Comparison of ENCODE assay signal across 15 mouse cellular contexts in the genomic region with DNA sequence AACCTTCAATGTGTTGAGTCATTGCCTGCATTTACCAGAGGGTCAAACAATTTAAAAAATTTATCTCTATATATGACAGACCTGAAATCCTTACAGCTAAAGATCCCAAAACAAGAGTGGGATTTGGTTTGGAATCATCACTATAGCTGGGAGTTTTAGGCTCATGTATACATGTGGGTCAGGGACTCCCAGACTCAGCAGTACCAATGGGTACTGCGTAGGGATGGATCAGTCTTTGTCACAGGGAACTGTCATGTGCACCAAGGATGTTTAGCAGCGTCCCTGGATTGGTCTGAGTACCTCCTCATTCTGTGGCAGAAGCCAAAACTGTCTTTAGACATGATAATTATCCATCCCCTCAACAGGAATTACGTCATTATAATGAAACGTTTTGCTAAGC.
"Had no signal": no experiment of that assay in that cellular context is flagged by ENCODE, and none has a peak within 500 bp of the region (broad histone marks: within the 10 kb centered on the region; RNA-seq: fewer than 3 reads in every experiment).

No protein-coding gene starts in this region.

- H3K27ac ChIP-seq: neural tube, embryonic 15.5 days; stomach, embryonic 15.5 days; stomach, postnatal 0 days had no signal

- H3K4me2 ChIP-seq: neural tube, embryonic 15.5 days; stomach, embryonic 15.5 days had no signal

- H3K4me3 ChIP-seq: neural tube, embryonic 15.5 days; stomach, embryonic 15.5 days had no signal

- DNase-seq: retina, postnatal 1 day; right cerebral cortex, adult 18-20 months; right cerebral cortex, postnatal 14 days; right cerebral cortex, postnatal 25 days; right cerebral cortex, postnatal 4 days; spleen, adult 18-20 months; thymus, adult 18-20 months; thymus, adult 2 months; thymus, postnatal 14 days; thymus, postnatal 25 days; thymus, postnatal 36 days; thymus, postnatal 4 days had no signal

- H3K9ac ChIP-seq: neural tube, embryonic 15.5 days; stomach, embryonic 15.5 days had no signal

- H3K27me3 ChIP-seq: neural tube, embryonic 15.5 days; stomach, embryonic 15.5 days had no signal

- H3K36me3 ChIP-seq: neural tube, embryonic 15.5 days; stomach, embryonic 15.5 days had no signal

- H3K4me1 ChIP-seq: neural tube, embryonic 15.5 days; stomach, embryonic 15.5 days had no signal

- H3K9me3 ChIP-seq: neural tube, embryonic 15.5 days; stomach, embryonic 15.5 days had no signal
